Mouse (Mus musculus) liver, embryonic 13.5 days (tissue): ENCODE data around the gene Olfr1130. TPM values are rescaled to one million over a fixed set of nuclear protein-coding genes. Genes with fewer than 3 reads are reported as not detected.
"Not testable (repeated sequence)": the region's sequence is repeated elsewhere in the genome, so short reads cannot be mapped to it uniquely, and the experiment has no call there.

ENCODE experiments used
- ATAC-seq: fragments of 200-750 bp; cut with Nextera tagmentation; 2 replicates; pipeline ENCODE4 v1.8.0; 2017; ENCODE audit warnings: low read depth, mild to moderate bottlenecking, moderate number of reproducible peaks, moderate library complexity
- DNase-seq: peaks from one replicate; pipeline ENCODE4 v3.0.0; 2022
- H3K27ac ChIP-seq: fragments of 300-500 bp; sonication (generic); 2 replicates; pipeline ENCODE4 v1.5.1; 2015; ENCODE audit warnings: moderate library complexity, mild to moderate bottlenecking, inconsistent platforms
- H3K27me3 ChIP-seq: fragments of 300-500 bp; sonication (generic); 2 replicates; pipeline ENCODE4 v1.6.1; 2015; ENCODE audit warnings: mild to moderate bottlenecking, inconsistent platforms
- H3K36me3 ChIP-seq: fragments of 300-500 bp; sonication (generic); 2 replicates; pipeline ENCODE4 v1.6.1; 2015; ENCODE audit warnings: mild to moderate bottlenecking, inconsistent platforms
- H3K4me1 ChIP-seq: fragments of 300-500 bp; sonication (generic); replicated peaks from 2 replicates; pipeline ENCODE4 v1.6.1; 2015; ENCODE audit warnings: inconsistent platforms
- H3K4me2 ChIP-seq: fragments of 300-500 bp; sonication (generic); 2 replicates; pipeline ENCODE4 v1.6.1; 2015; ENCODE audit warnings: inconsistent platforms, mild to moderate bottlenecking, moderate library complexity
- H3K4me3 ChIP-seq: fragments of 300-500 bp; sonication (generic); replicated peaks from 2 replicates; pipeline ENCODE4 v1.5.1; 2015; ENCODE audit warnings: mild to moderate bottlenecking, inconsistent platforms
- H3K9ac ChIP-seq: fragments of 300-500 bp; sonication (generic); 2 replicates; pipeline ENCODE4 v1.6.1; 2015; ENCODE audit warnings: mild to moderate bottlenecking, inconsistent platforms
- H3K9me3 ChIP-seq: fragments of 300-500 bp; sonication (generic); replicated peaks from 2 replicates; pipeline ENCODE4 v1.6.1; 2016; ENCODE audit warnings: inconsistent platforms
- WGBS: fragments of 180-500 bp; shearing (Covaris S2); methylation state at CpG from one replicate; pipeline ENCODE4 v1.1.7; 2015; ENCODE audit not compliant: insufficient replicate concordance; 5-methylcytosine and 5-hydroxymethylcytosine counted together
- polyA plus RNA-seq: library from polyadenylated mRNA; unstranded; fragments of >200 nt; fragmentation: Nextera tagmentation; extraction: Ambion mirVana; gene quantifications from 2 replicates; pipeline ENCODE4 v1.2.1, GENCODE M21; 2015

The Olfr1130 gene
- not detected in 2 replicates for polyA plus RNA-seq

GRCm38 (mm10) chr2:87605912-87606311, at the start of gene Olfr1130:
Olfr1130 (plus strand) TSS chr2:87606212.
- not testable (repeated sequence) for DNase-seq, H3K9ac ChIP-seq, H3K9me3 ChIP-seq, H3K36me3 ChIP-seq, H3K4me1 ChIP-seq, H3K4me2 ChIP-seq, H3K4me3 ChIP-seq, ATAC-seq, H3K27ac ChIP-seq, H3K27me3 ChIP-seq

- H3K4me2 ChIP-seq, H3K9ac ChIP-seq, DNase-seq, H3K4me1 ChIP-seq, H3K9me3 ChIP-seq, H3K27ac ChIP-seq, H3K36me3 ChIP-seq, ATAC-seq, H3K27me3 ChIP-seq, H3K4me3 ChIP-seq: not testable (repeated sequence)
- 50% methylated on average over 1 of the region's 1 CpGs for WGBS
Measured at GRCm38 (mm10) chr2:87573602-87574001, 32.4 kb upstream of the Olfr1130 start, which contains the start of gene Olfr1129. Olfr1129 (plus strand) TSS chr2:87573902.

- DNase-seq, result no peak
- no peak within 1 kb of the TSS for H3K9ac ChIP-seq
- no peaks in the 10 kb centered on the region for H3K4me1 ChIP-seq
- no peaks in the 10 kb centered on the region for H3K27me3 ChIP-seq
- ATAC-seq, result no peak
- H3K36me3 ChIP-seq, result no peaks in the 10 kb centered on the region
- H3K4me3 ChIP-seq, result no peak within 1 kb of the TSS
- no peaks in the 10 kb centered on the region for H3K9me3 ChIP-seq
- WGBS, result 40% methylated on average over 3 of the region's 3 CpGs
- H3K27ac ChIP-seq, result no peak within 1 kb of the TSS
- no peak within 1 kb of the TSS for H3K4me2 ChIP-seq
Measured at GRCm38 (mm10) chr2:87626804-87627203, 20.8 kb downstream of the Olfr1130 start, which contains the start of gene Olfr1131. Olfr1131 (plus strand) TSS chr2:87627104.

GRCm38 (mm10) chr2:87637435-87637834, 31.4 kb downstream of the Olfr1130 start, which contains the start of gene Olfr1132:
Olfr1132 (minus strand) TSS chr2:87637535.
- Histone ChIP-seq H3K27ac (no peak within 1 kb of the TSS), H3K4me3 (no peak within 1 kb of the TSS), H3K27me3 (no peaks in the 10 kb centered on the region), H3K4me2 (no peak within 1 kb of the TSS), H3K9me3 (no peaks in the 10 kb centered on the region), H3K9ac (no peak within 1 kb of the TSS), H3K4me1 (no peaks in the 10 kb centered on the region), H3K36me3 (no peaks in the 10 kb centered on the region)
- no peak for ATAC-seq
- DNase-seq, result no peak

DNA sequence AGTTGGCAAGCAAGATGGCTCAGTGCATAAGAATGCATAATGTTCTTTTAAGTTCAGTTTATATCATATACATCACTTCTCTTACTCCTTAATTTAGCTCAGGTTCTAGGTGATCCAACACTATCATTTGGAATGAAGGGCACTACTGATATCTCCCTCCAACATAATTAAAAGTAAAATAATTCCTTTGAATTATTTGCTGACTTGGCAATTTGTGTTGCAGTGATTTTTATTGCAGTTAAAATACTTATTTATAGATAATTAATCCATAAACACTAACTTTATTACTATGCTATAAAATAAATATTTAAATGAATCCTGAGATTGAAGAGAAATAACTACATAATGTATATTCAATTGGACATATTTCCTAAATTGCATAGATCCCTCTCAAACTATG, 36.4 kb downstream of the Olfr1130 start:
- Histone ChIP-seq H3K9me3 (no peaks in the 10 kb centered on the region), H3K9ac (no peak overlapping the region), H3K4me2 (no peak overlapping the region), H3K4me1 (no peaks in the 10 kb centered on the region), H3K27ac (no peak overlapping the region), H3K36me3 (no peaks in the 10 kb centered on the region), H3K27me3 (no peaks in the 10 kb centered on the region), H3K4me3 (no peak overlapping the region)
- DNase-seq (no peak), ATAC-seq (no peak)

GRCm38 (mm10) chr2:87647274-87647673, 41.3 kb downstream of the Olfr1130 start, which contains the start of gene Olfr1133:
Olfr1133 (minus strand) TSS chr2:87647374.
- Histone ChIP-seq H3K4me3 (no peak within 1 kb of the TSS), H3K4me2 (no peak within 1 kb of the TSS), H3K36me3 (no peaks in the 10 kb centered on the region), H3K27me3 (no peaks in the 10 kb centered on the region), H3K9me3 (no peaks in the 10 kb centered on the region), H3K4me1 (no peaks in the 10 kb centered on the region), H3K27ac (no peak within 1 kb of the TSS), H3K9ac (no peak within 1 kb of the TSS)
- ATAC-seq (no peak), DNase-seq (no peak)

GRCm38 (mm10) chr2:87658360-87658759, 52.3 kb downstream of the Olfr1130 start, which contains the start of gene Olfr1134:
Olfr1134 (minus strand) TSS chr2:87658460.
- H3K4me2 ChIP-seq, result no peak within 1 kb of the TSS
- H3K9ac ChIP-seq, result no peak within 1 kb of the TSS
- H3K4me3 ChIP-seq, result no peak within 1 kb of the TSS
- no peak within 1 kb of the TSS for H3K27ac ChIP-seq
- no peaks in the 10 kb centered on the region for H3K4me1 ChIP-seq
- DNase-seq, result no peak
- H3K9me3 ChIP-seq, result peaks cover 2% of the 10 kb centered on the region; the same call in 1 of the 2 replicates
- H3K27me3 ChIP-seq, result no peaks in the 10 kb centered on the region
- no peaks in the 10 kb centered on the region for H3K36me3 ChIP-seq
- no peak for ATAC-seq
- WGBS, result 65% methylated on average over 2 of the region's 2 CpGs

Other genes with a start within 250 kb of the Olfr1130 start
- not detected in 2 replicates for gene Olfr1121, start 236.3 kb upstream of the Olfr1130 start, polyA plus RNA-seq
- not detected in 2 replicates for gene Olfr1122, start 220.4 kb upstream of the Olfr1130 start, polyA plus RNA-seq
- not detected in 2 replicates for gene Olfr1123, start 189.6 kb upstream of the Olfr1130 start, polyA plus RNA-seq
- 0.06 TPM in 1 of 2 replicates, not detected in the other for gene Olfr1124, start 175.9 kb upstream of the Olfr1130 start, polyA plus RNA-seq
- gene Olfr1126, start 152.2 kb upstream of the Olfr1130 start, polyA plus RNA-seq, result not detected in 2 replicates
- not detected in 2 replicates for gene Pramel7, start 109.1 kb upstream of the Olfr1130 start, polyA plus RNA-seq
- not detected in 2 replicates for gene Pramel6, start 99.6 kb upstream of the Olfr1130 start, polyA plus RNA-seq
- not detected in 2 replicates for gene Olfr153, start 74.4 kb upstream of the Olfr1130 start, polyA plus RNA-seq
- not detected in 2 replicates for gene Olfr1128, start 60.7 kb upstream of the Olfr1130 start, polyA plus RNA-seq
- gene Olfr1129, start 32.3 kb upstream of the Olfr1130 start, polyA plus RNA-seq, result not detected in 2 replicates
- gene Olfr1131, start 20.9 kb downstream of the Olfr1130 start, polyA plus RNA-seq, result not detected in 2 replicates
- not detected in 2 replicates for gene Olfr1132, start 31.3 kb downstream of the Olfr1130 start, polyA plus RNA-seq
- not detected in 2 replicates for gene Olfr1133, start 41.2 kb downstream of the Olfr1130 start, polyA plus RNA-seq
- not detected in 2 replicates for gene Olfr1134, start 52.2 kb downstream of the Olfr1130 start, polyA plus RNA-seq
- gene Olfr1135, start 67.5 kb downstream of the Olfr1130 start, polyA plus RNA-seq, result not detected in 2 replicates
- gene Olfr1136, start 87.7 kb downstream of the Olfr1130 start, polyA plus RNA-seq, result not detected in 2 replicates
- not detected in 2 replicates for gene Olfr1137, start 107.0 kb downstream of the Olfr1130 start, polyA plus RNA-seq
- gene Olfr1138, start 133.8 kb downstream of the Olfr1130 start, polyA plus RNA-seq, result not detected in 2 replicates
- not detected in 2 replicates for gene Olfr1140, start 137.5 kb downstream of the Olfr1130 start, polyA plus RNA-seq
- gene Olfr1141, start 147.8 kb downstream of the Olfr1130 start, polyA plus RNA-seq, result not detected in 2 replicates
- not detected in 2 replicates for gene Olfr152, start 173.3 kb downstream of the Olfr1130 start, polyA plus RNA-seq
- gene Olfr1143, start 194.4 kb downstream of the Olfr1130 start, polyA plus RNA-seq, result not detected in 2 replicates
- gene Olfr1145, start 203.6 kb downstream of the Olfr1130 start, polyA plus RNA-seq, result not detected in 2 replicates
- not detected in 2 replicates for gene Olfr1148, start 224.3 kb downstream of the Olfr1130 start, polyA plus RNA-seq
- gene Olfr1150-ps1, start 237.8 kb downstream of the Olfr1130 start, polyA plus RNA-seq, result not detected in 2 replicates
- not detected in 2 replicates for gene Olfr1151, start 249.7 kb downstream of the Olfr1130 start, polyA plus RNA-seq